Mouse (Mus musculus) liver, adult 2 months (tissue): Measurements from ENCODE around the gene Anks3.

Experiments used
- CTCF ChIP-seq: fragments of 200-500 bp; IDR thresholded peaks from 2 replicates; pipeline ENCODE4 v1.5.1; 2011; ENCODE audit warnings: low read depth, low read length, control low read depth
- POLR2A ChIP-seq: fragments of 200-500 bp; IDR thresholded peaks from 2 replicates; pipeline ENCODE4 v1.6.1; 2011; ENCODE audit warnings: low read length, control low read depth; ENCODE audit not compliant: insufficient read depth; ENCODE audit errors: extremely low read depth

GRCm38 (mm10) chr16:4910758-4911157, 53.2 kb downstream of the Anks3 start:
- no peak for TF ChIP-seq CTCF
- no peak for TF ChIP-seq POLR2A
